Mouse (Mus musculus) CH12.LX (cell line): ENCODE results near the gene Aida. TPM values are rescaled to one million over a fixed set of nuclear protein-coding genes. Genes with fewer than 3 reads are reported as not detected.

ENCODE experiments used
- DNase-seq: peaks from one replicate; pipeline ENCODE4 v3.0.0-alpha.2; 2013; ENCODE audit errors: extremely low read depth
- H3K27ac ChIP-seq: 2 replicates; pipeline ENCODE4 v1.5.1; 2012; ENCODE audit warnings: low read depth, mild to moderate bottlenecking, control low read depth, moderate library complexity; ENCODE audit not compliant: insufficient read depth
- H3K27me3 ChIP-seq: replicated peaks from 2 replicates; pipeline ENCODE3; 2012; ENCODE audit warnings: inconsistent platforms
- H3K36me3 ChIP-seq, 2 experiments: replicated peaks in 1 of 2; 2 replicates each; pipeline versions ENCODE3 to v1.6.1; 2012; ENCODE audit warnings: inconsistent platforms in 1 of 2, low read length in 1 of 2, mild to moderate bottlenecking in 1 of 2, mixed read lengths in 1 of 2, moderate library complexity in 1 of 2; ENCODE audit not compliant: control insufficient read depth in 1 of 2, insufficient read depth in 1 of 2
- H3K4me1 ChIP-seq, 2 experiments: 2 replicates each; pipeline ENCODE4 v1.6.1; 2012; ENCODE audit warnings: inconsistent platforms in 1 of 2, moderate library complexity in 1 of 2; ENCODE audit not compliant: insufficient read depth in 2 of 2, control insufficient read depth in 1 of 2
- H3K4me2 ChIP-seq: 2 replicates; pipeline ENCODE4 v1.6.1; 2012; ENCODE audit warnings: low read depth, mild to moderate bottlenecking, control low read depth; ENCODE audit not compliant: poor library complexity, insufficient read depth, severe bottlenecking
- H3K4me3 ChIP-seq, 3 experiments: fragments of 150-350 bp in 1 of 3; sonication (generic) in 1 of 3; replicated peaks in 1 of 3; 2 replicates each; pipeline versions ENCODE3 to v1.5.1; 2011 to 2012; ENCODE audit warnings: low read depth in 2 of 3, low read length in 2 of 3, mild to moderate bottlenecking in 2 of 3, moderate library complexity in 2 of 3, control low read depth in 1 of 3, improper control_type of control experiment in 1 of 3, inconsistent platforms in 1 of 3, mixed read lengths in 1 of 3; ENCODE audit not compliant: poor library complexity in 1 of 3
- H3K79me2 ChIP-seq: replicated peaks from 2 replicates; pipeline ENCODE4 v1.6.1; 2012; ENCODE audit warnings: mild to moderate bottlenecking, moderate library complexity; ENCODE audit not compliant: control insufficient read depth, poor library complexity, insufficient read depth, severe bottlenecking; ENCODE audit errors: extremely low read depth
- H3K9ac ChIP-seq: 2 replicates; pipeline ENCODE4 v1.6.1; 2012; ENCODE audit warnings: low read depth, mild to moderate bottlenecking, control low read depth, moderate library complexity; ENCODE audit not compliant: insufficient read depth
- H3K9me3 ChIP-seq: replicated peaks from 2 replicates; pipeline ENCODE3; 2012; ENCODE audit warnings: low read length, inconsistent platforms, mixed read lengths
- CHD1 ChIP-seq: IDR thresholded peaks from 2 replicates; pipeline ENCODE4 v1.6.1; 2012; ENCODE audit warnings: low read depth, low read length, improper control_type of control experiment, inconsistent platforms
- CHD2 ChIP-seq: IDR thresholded peaks from 2 replicates; pipeline ENCODE4 v1.6.1; 2011; ENCODE audit warnings: low read length, improper control_type of control experiment
- CTCF ChIP-seq, 2 experiments: IDR thresholded peaks in 1 of 2; conservative IDR thresholded peaks in 1 of 2; 2 replicates each; pipeline ENCODE4 v1.5.1; 2011 to 2012; ENCODE audit warnings: low read depth in 2 of 2, low read length in 2 of 2, improper control_type of control experiment in 1 of 2, inconsistent platforms in 1 of 2, mild to moderate bottlenecking in 1 of 2, moderate library complexity in 1 of 2
- ELF1 ChIP-seq: IDR thresholded peaks from 2 replicates; pipeline ENCODE4 v1.6.1; 2014; ENCODE audit warnings: low read depth, mild to moderate bottlenecking, inconsistent platforms, low read length, improper control_type of control experiment
- JUN ChIP-seq: IDR thresholded peaks from 2 replicates; pipeline ENCODE4 v1.6.1; 2011; ENCODE audit warnings: low read depth, mild to moderate bottlenecking, low read length, improper control_type of control experiment, moderate library complexity; ENCODE audit not compliant: insufficient read depth
- MEF2A ChIP-seq: IDR thresholded peaks from 2 replicates; pipeline ENCODE4 v1.6.1; 2014; ENCODE audit warnings: low read depth, mild to moderate bottlenecking, inconsistent platforms, low read length, improper control_type of control experiment, borderline replicate concordance
- MYC ChIP-seq: IDR thresholded peaks from 2 replicates; pipeline ENCODE4 v1.6.1; 2011; ENCODE audit warnings: low read depth, mild to moderate bottlenecking, improper control_type of control experiment, low read length
- NRF1 ChIP-seq: IDR thresholded peaks from 2 replicates; pipeline ENCODE4 v1.6.1; 2014; ENCODE audit warnings: low read depth, mild to moderate bottlenecking, inconsistent platforms, low read length, improper control_type of control experiment, moderate library complexity
- PAX5 ChIP-seq: IDR thresholded peaks from 2 replicates; pipeline ENCODE4 v1.6.1; 2012; ENCODE audit warnings: low read length, inconsistent platforms, mixed read lengths
- SMC3 ChIP-seq: IDR thresholded peaks from 2 replicates; pipeline ENCODE4 v1.6.1; 2011; ENCODE audit warnings: low read depth, low read length, improper control_type of control experiment
- TBP ChIP-seq: conservative IDR thresholded peaks from 2 replicates; pipeline ENCODE4 v1.6.1; 2011; ENCODE audit warnings: low read depth, low read length, improper control_type of control experiment
- TCF12 ChIP-seq: IDR thresholded peaks from 2 replicates; pipeline ENCODE4 v1.6.1; 2014; ENCODE audit warnings: low read depth, mild to moderate bottlenecking, inconsistent platforms, low read length, improper control_type of control experiment
- UBTF ChIP-seq: IDR thresholded peaks from 2 replicates; pipeline ENCODE4 v1.6.1; 2012; ENCODE audit warnings: low read depth, mild to moderate bottlenecking, inconsistent platforms, low read length, improper control_type of control experiment, moderate library complexity
- USF2 ChIP-seq: conservative IDR thresholded peaks from 2 replicates; pipeline ENCODE4 v1.6.1; 2011; ENCODE audit warnings: low read depth, low read length, improper control_type of control experiment
- ZC3H11A ChIP-seq: IDR thresholded peaks from 2 replicates; pipeline ENCODE4 v1.6.1; 2012; ENCODE audit warnings: low read depth, mild to moderate bottlenecking, inconsistent platforms, low read length, improper control_type of control experiment
- ZKSCAN1 ChIP-seq: IDR thresholded peaks from 2 replicates; pipeline ENCODE4 v1.6.1; 2012; ENCODE audit warnings: low read depth, inconsistent platforms, low read length, improper control_type of control experiment, borderline replicate concordance
- ZNF384 ChIP-seq: IDR thresholded peaks from 2 replicates; pipeline ENCODE4 v1.6.1; 2012; ENCODE audit warnings: low read depth, low read length, improper control_type of control experiment, inconsistent platforms
- dilution Hi-C: fragments of 300-500 bp; cut with MboI; formaldehyde crosslinking; loops from 2 replicates; pipeline ENCODE4 v1.14.3; 2020; ENCODE audit warnings: low sequenced_read_pairs; ENCODE audit not compliant: extremely low pct_unique_long_range_greater_than_20kb, extremely low pct_ligation_motif_present
- in situ Hi-C: fragments of 300-500 bp; cut with MboI; formaldehyde crosslinking; loops from 3 replicates; pipeline ENCODE4 v1.14.3; 2019; ENCODE audit warnings: low sequenced_read_pairs, low pct_ligation_motif_present, low pct_unique_long_range_greater_than_20kb, mixed read lengths
- polyA plus RNA-seq: library from polyadenylated mRNA; unstranded; fragments of >175 nt; gene quantifications from 2 replicates; pipeline ENCODE4 v1.2.1, GENCODE M21; 2012; ENCODE audit warnings: low read depth; ENCODE audit not compliant: insufficient read length
- total RNA-seq, 2 experiments: library from RNA; depleted of rRNA; stranded (reverse); fragments of 300-350 nt in 1 of 2; fragments of >200 nt in 1 of 2; gene quantifications; 2 replicates each; pipeline ENCODE4 v1.2.3; 2012 to 2014

The Aida gene
- total RNA-seq (2012; rRNA removed) (11.0 and 15.8 TPM in 2 replicates), total RNA-seq (2014; rRNA removed) (31.6 and 32.8 TPM in 2 replicates), polyA plus RNA-seq (41.7 and 45.2 TPM in 2 replicates)

GRCm38 (mm10) chr1:183296465-183296864 is at the start of gene Aida:
TSS of gene Aida (plus strand) at chr1:183296590.
- H3K9me3 ChIP-seq, result no peaks in the 10 kb centered on the region
- dilution Hi-C loops, result no loop called here
- in situ Hi-C loops, result no loop called here
- H3K27me3 ChIP-seq, result no peaks in the 10 kb centered on the region
- H3K9ac ChIP-seq, result peak within 1 kb of the TSS; percentile 76
- H3K36me3 ChIP-seq, result peaks cover 19 to 27% of the 10 kb centered on the region in 2 experiments
- peaks cover 23% of the 10 kb centered on the region for H3K79me2 ChIP-seq
- peak within 1 kb of the TSS; percentile 72 to 96 (median 82) for H3K4me3 ChIP-seq
- H3K4me1 ChIP-seq, result peaks cover 0 to 5% of the 10 kb centered on the region in 2 experiments; a peak in 1 of 4 replicates
- DNase-seq, result peak; percentile 41
- H3K4me2 ChIP-seq, result peak within 1 kb of the TSS; percentile 65
- TF ChIP-seq SMC3, result no peak
- TF ChIP-seq ELF1, result peak; percentile 59
- no peak for TF ChIP-seq JUN
- no peak for TF ChIP-seq USF2
- no peak for TF ChIP-seq PAX5
- TF ChIP-seq MEF2A, result no peak
- peak within 1 kb of the TSS; percentile 63 for H3K27ac ChIP-seq

GRCm38 (mm10) chr1:183248144-183248543 is 48.2 kb upstream of the Aida start:
- Histone ChIP-seq H3K27me3 (no peaks in the 10 kb centered on the region), H3K27ac (no peak overlapping the region), H3K9me3 (peaks cover 3% of the 10 kb centered on the region), H3K4me3 (no peak overlapping the region)
- no peak for TF ChIP-seq ZKSCAN1
- TF ChIP-seq CHD1, result no peak
- no peak for TF ChIP-seq CTCF (conservative IDR thresholded peaks at IDR 0.05 in 1 of 2, IDR thresholded peaks at IDR 0.05 in 1 of 2; ENCODE audit: low read depth in 2 of 2, low read length in 2 of 2)
- TF ChIP-seq UBTF, result no peak
- TF ChIP-seq ZNF384, result no peak
- TF ChIP-seq ZC3H11A, result no peak
- TF ChIP-seq MYC, result no peak
- no peak for TF ChIP-seq SMC3
- no peak for TF ChIP-seq CHD2
- no peak for TF ChIP-seq TBP
- TF ChIP-seq TCF12, result no peak
- no peak for TF ChIP-seq NRF1
- TF ChIP-seq, all 38 proteins: peak for 0
- no peak overlapping the region for H3K4me2 ChIP-seq
- no peaks in the 10 kb centered on the region for H3K79me2 ChIP-seq
- dilution Hi-C loops, result no loop called here
- H3K4me1 ChIP-seq, result 0 out of 4 replicates have a peak, but pooled peaks cover 0 to 2% of the 10 kb centered on the region in 2 experiments
- in situ Hi-C loops, result no loop called here
- H3K36me3 ChIP-seq, result no peaks in the 10 kb centered on the region
- no peak overlapping the region for H3K9ac ChIP-seq
- no peak for DNase-seq
